Mouse (Mus musculus): ENCODE results near the gene Myh11. TPM values are rescaled to one million over a fixed set of nuclear protein-coding genes. Genes with fewer than 3 reads are reported as not detected.

The Myh11 gene
- polyA plus RNA-seq, 1 experiment from 2014 or later: 0.06 TPM

- Histone ChIP-seq H3K36me3 (replicated peaks) (peaks cover 95% of the 10 kb centered on the region), H3K4me3 (no peak overlapping the region), H3K9me3 (no peaks in the 10 kb centered on the region), H3K4me1 (no peaks in the 10 kb centered on the region), H3K27me3 (ENCODE audit: poor library complexity, severe bottlenecking) (no peaks in the 10 kb centered on the region), H3K27ac (no peak overlapping the region)
- DNase-seq (ENCODE audit: extremely low spot score, low spot score): peak; percentile 14
- 86% methylated on average over 7 of the region's 7 CpGs for WGBS
Observed at GRCm38 (mm10) chr16:14303676-14304075, 12.5 kb upstream of the Myh11 start.

- Histone ChIP-seq H3K27me3 (ENCODE audit: poor library complexity, severe bottlenecking) (no peaks in the 10 kb centered on the region), H3K4me1 (no peaks in the 10 kb centered on the region), H3K9me3 (no peaks in the 10 kb centered on the region), H3K27ac (no peak overlapping the region), H3K36me3 (replicated peaks) (peaks cover 94% of the 10 kb centered on the region), H3K4me3 (no peak overlapping the region)
- DNase-seq (ENCODE audit: extremely low spot score, low spot score): peak; percentile 6
- WGBS: 92% methylated on average over 2 of the region's 2 CpGs
Observed at GRCm38 (mm10) chr16:14303148-14303547, 12.0 kb upstream of the Myh11 start.

DNA sequence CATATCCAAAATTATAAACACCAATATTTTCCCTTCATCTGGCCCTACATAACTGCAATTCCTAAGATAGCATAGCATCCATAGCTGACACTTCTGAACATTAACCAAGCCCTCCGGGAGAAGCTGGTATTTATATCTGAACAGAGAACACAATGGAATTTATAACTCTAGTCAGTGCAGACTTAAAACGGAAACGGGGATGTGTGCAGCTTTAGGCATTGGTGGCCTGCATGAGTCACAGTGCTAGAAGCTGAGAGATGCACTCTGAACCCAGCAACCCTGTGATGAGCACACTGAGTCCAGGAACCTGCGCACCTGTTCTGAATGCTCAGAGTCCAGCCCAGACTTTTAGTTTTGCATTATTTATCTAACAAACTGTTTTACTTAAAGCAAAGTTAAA lies 7.3 kb upstream of the Myh11 start:
- H3K27me3 ChIP-seq (ENCODE audit: poor library complexity, severe bottlenecking): peaks cover 4% of the 10 kb centered on the region; the same call in 1 of the 2 replicates
- no peak overlapping the region for H3K27ac ChIP-seq
- H3K36me3 ChIP-seq (replicated peaks): peaks cover 61% of the 10 kb centered on the region
- DNase-seq (ENCODE audit: extremely low spot score, low spot score): no peak
- H3K9me3 ChIP-seq: no peaks in the 10 kb centered on the region
- no peaks in the 10 kb centered on the region for H3K4me1 ChIP-seq
- H3K4me3 ChIP-seq: no peak overlapping the region
- WGBS: 96% methylated on average over 4 of the region's 4 CpGs

- H3K27ac ChIP-seq: no peak overlapping the region
- H3K4me1 ChIP-seq: peaks cover 2% of the 10 kb centered on the region; the same call in 1 of the 2 replicates
- peaks cover 11% of the 10 kb centered on the region for H3K27me3 ChIP-seq (ENCODE audit: poor library complexity, severe bottlenecking)
- DNase-seq (ENCODE audit: extremely low spot score, low spot score): no peak
- H3K36me3 ChIP-seq (replicated peaks): peaks cover 53% of the 10 kb centered on the region
- no peaks in the 10 kb centered on the region for H3K9me3 ChIP-seq
- H3K4me3 ChIP-seq: no peak overlapping the region
- 94% methylated on average over 4 of the region's 4 CpGs for WGBS
Observed at GRCm38 (mm10) chr16:14297746-14298145, 6.6 kb upstream of the Myh11 start.

DNA sequence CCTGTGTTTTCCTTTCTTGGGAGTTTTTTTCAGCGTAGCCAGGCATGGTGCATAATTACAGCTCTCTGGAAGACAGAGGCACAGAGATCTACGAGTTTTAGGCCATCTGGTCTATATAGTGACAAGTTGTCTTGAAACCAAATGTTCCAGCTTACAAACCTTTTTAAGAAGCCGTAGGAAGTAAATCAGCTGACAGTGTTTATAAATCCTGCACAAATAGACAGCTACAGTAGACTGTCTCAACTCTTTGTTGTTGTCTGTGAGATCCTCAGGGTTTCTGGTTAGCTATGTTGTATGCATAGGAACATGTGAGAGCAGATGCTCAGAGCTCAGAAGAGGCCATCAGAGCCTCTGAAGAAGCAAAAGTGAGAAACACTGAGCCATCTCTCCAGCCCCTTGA lies 6.0 kb upstream of the Myh11 start:
- Histone ChIP-seq H3K4me3 (no peak overlapping the region), H3K36me3 (replicated peaks) (peaks cover 47% of the 10 kb centered on the region), H3K27me3 (ENCODE audit: poor library complexity, severe bottlenecking) (peaks cover 17% of the 10 kb centered on the region), H3K27ac (no peak overlapping the region), H3K9me3 (no peaks in the 10 kb centered on the region), H3K4me1 (peaks cover 8% of the 10 kb centered on the region)
- DNase-seq (ENCODE audit: extremely low spot score, low spot score): no peak
- WGBS: 90% methylated on average over 3 of the region's 3 CpGs

DNA sequence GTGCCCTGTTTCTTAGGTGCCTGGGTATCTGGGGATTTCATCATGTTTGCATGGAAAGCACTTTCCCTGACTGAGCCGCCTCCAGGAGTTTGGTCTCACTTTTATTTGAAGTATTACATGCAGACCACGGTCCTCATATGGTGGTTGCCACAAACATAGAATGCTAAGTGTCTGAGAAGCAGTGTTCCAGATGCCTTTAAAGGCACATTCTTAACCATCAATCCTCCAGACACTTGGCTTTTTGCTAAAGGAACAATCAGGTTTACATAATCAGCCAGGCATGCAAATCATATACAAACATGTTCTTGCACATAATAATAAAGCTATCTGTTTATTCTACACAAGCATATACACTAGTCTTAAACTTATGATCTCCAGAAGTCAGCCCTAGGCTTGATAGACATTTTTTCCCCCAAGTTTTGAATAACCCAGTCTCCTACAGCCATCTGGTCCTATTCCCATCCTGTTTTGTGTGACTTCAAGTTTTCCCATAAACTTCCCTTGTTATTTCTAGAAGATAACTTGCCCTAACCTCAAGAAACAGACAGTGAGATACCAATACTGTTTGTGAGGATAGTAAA lies 5.5 kb upstream of the Myh11 start:
- no peak overlapping the region for H3K27ac ChIP-seq
- H3K27me3 ChIP-seq (ENCODE audit: poor library complexity, severe bottlenecking): peaks cover 22% of the 10 kb centered on the region
- WGBS: 90% methylated on average over 2 of the region's 2 CpGs
- peaks cover 12% of the 10 kb centered on the region for H3K4me1 ChIP-seq
- H3K4me3 ChIP-seq: no peak overlapping the region
- no peak for DNase-seq (ENCODE audit: extremely low spot score, low spot score)
- H3K9me3 ChIP-seq: no peaks in the 10 kb centered on the region
- H3K36me3 ChIP-seq (replicated peaks): peaks cover 42% of the 10 kb centered on the region

DNA sequence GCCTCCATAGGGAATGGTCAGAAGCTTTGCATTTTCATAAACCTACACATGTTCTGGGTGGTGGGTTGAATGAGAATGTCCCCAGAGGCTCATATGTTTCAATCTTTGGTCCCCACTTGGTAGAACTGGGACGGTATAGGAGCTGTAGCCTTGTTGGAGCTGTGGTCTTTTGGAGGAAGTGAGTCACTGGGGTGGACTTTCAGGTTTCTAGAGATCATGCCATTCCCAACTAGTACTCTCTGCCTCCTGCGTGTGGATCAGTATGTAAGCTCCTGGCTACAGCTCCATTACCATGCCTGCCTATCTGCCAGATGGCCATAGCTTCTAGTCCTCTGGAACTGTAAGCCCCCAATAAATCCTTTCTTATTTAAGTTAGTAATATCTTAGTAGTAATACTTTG lies 4.1 kb upstream of the Myh11 start:
- Histone ChIP-seq H3K4me1 (peaks cover 17% of the 10 kb centered on the region), H3K36me3 (replicated peaks) (peaks cover 29% of the 10 kb centered on the region), H3K27ac (no peak overlapping the region), H3K4me3 (no peak overlapping the region), H3K27me3 (ENCODE audit: poor library complexity, severe bottlenecking) (peaks cover 36% of the 10 kb centered on the region), H3K9me3 (no peaks in the 10 kb centered on the region)
- WGBS: 82% methylated on average over 2 of the region's 2 CpGs
- no peak for DNase-seq (ENCODE audit: extremely low spot score, low spot score)

GRCm38 (mm10) chr16:14292205-14293199 lies 1.3 kb upstream of the Myh11 start:
- DNase-seq (ENCODE audit: extremely low spot score, low spot score): no peak

DNA sequence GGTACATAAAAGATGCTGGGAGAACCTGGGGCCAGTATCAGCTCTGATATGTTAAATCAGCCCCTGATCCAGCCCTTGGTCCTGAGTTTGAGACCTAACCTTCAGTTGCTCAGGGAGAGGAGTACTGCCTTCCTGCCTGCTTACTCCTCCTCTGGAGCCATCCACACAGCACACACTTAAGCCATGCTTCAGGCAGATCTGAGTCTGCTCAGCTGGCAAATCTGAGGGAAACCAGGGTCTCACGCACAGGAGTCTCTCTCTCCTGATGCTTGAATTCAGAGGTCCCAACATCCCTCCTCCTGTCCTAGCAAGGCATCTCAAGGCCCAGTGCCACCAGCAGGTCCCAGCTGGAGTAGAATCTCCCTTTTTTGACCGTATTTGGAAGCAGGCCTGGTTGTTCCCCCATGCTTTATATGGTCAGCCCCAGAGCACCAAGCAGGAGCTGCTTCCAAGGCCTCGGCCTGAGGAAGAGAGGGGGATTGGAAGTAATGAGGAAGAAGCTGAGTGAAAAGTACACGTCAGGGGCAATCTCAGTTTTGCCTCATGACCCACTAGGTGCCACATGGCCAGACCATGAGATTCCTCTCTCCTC lies 18.7 kb downstream of the Myh11 start:
- no peaks in the 10 kb centered on the region for H3K4me1 ChIP-seq
- no peaks in the 10 kb centered on the region for H3K9me3 ChIP-seq
- H3K27me3 ChIP-seq (ENCODE audit: poor library complexity, severe bottlenecking): no peaks in the 10 kb centered on the region
- 78% methylated on average over 4 of the region's 4 CpGs for WGBS
- no peaks in the 10 kb centered on the region for H3K36me3 ChIP-seq (replicated peaks)
- H3K4me3 ChIP-seq: no peak overlapping the region
- H3K27ac ChIP-seq: no peak overlapping the region
- DNase-seq (ENCODE audit: extremely low spot score, low spot score): no peak

More at GRCm38 (mm10) chr16:14292205-14293199, 1.3 kb upstream of the Myh11 start:
- H3K27me3 ChIP-seq (ENCODE audit: poor library complexity, severe bottlenecking): peaks cover 37% of the 10 kb centered on the region
- no peaks in the 10 kb centered on the region for H3K9me3 ChIP-seq
- peaks cover 4% of the 10 kb centered on the region; the same call in 1 of the 2 replicates for H3K36me3 ChIP-seq (replicated peaks)
- peak overlapping the region; percentile 39 for H3K4me3 ChIP-seq
- H3K4me1 ChIP-seq: peaks cover 17% of the 10 kb centered on the region
- H3K27ac ChIP-seq: no peak overlapping the region
- 17% methylated on average over 31 of the region's 31 CpGs for WGBS

DNA sequence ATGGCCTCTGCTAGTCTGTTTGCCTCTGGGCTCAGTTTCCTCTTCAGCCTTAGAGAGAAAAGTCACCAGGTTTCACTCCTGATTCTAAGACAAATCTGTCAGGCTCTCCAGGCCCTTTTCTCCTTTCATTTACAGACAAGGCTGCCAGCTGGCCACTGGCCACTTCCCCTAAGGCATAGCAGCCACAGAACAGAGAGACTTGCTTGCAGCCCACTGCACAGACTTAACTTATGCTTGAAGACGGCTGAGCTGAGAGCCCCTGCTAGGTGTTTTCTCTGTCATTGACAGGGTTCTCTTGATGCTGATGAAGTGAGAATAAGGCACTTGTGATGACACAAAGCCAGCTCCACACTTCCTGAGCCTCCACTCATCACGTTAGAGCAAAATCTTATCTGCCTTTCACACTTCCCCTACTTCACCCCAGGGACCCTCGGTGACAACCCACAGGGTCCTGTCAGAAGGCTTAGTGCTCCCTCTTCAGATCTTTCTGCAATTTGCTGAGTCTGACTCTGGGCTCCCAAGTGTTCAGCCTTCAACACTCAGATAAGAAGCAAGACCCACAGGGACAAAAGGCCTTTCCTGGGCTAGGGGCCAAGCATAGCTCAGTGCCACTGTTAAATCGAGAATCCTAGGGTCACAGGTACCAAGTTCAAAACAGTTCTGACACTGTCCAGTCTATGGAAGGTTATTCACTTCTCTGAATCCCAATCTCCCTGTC lies 25.8 kb downstream of the Myh11 start:
- Histone ChIP-seq H3K27ac (no peak overlapping the region), H3K9me3 (no peaks in the 10 kb centered on the region), H3K27me3 (ENCODE audit: poor library complexity, severe bottlenecking) (no peaks in the 10 kb centered on the region), H3K4me3 (no peak overlapping the region), H3K36me3 (replicated peaks) (no peaks in the 10 kb centered on the region), H3K4me1 (no peaks in the 10 kb centered on the region)
- no peak for DNase-seq (ENCODE audit: extremely low spot score, low spot score)
- 64% methylated on average over 4 of the region's 4 CpGs for WGBS

- DNase-seq (ENCODE audit: extremely low spot score, low spot score): no peak
- 85% methylated on average over 2 of the region's 2 CpGs for WGBS
- no peaks in the 10 kb centered on the region for H3K4me1 ChIP-seq
Observed at GRCm38 (mm10) chr16:14264504-14264903, 26.7 kb downstream of the Myh11 start.

DNA sequence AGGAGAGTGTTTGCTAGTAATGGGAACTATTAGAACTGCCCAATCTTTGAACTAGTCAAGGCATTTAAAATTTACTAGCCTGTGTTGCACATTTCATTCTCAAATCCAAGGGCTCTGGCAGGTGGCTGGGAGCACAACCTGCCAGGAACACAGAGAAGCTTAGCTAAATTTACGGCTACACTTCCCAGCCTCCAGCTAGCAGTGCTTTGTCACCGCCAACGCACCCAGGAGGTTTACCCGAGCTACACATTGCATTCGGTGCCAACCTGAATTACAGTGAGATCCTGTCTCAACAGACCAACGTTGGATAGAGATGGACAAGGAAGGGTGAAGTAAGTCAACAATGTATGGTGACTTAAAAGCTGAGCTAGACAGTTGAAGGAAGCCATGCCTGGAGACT lies 27.9 kb downstream of the Myh11 start:
- no peak overlapping the region for H3K4me3 ChIP-seq
- WGBS: 92% methylated on average over 6 of the region's 6 CpGs
- DNase-seq (ENCODE audit: extremely low spot score, low spot score): no peak
- H3K9me3 ChIP-seq: no peaks in the 10 kb centered on the region
- no peaks in the 10 kb centered on the region for H3K27me3 ChIP-seq (ENCODE audit: poor library complexity, severe bottlenecking)
- no peaks in the 10 kb centered on the region for H3K4me1 ChIP-seq
- H3K36me3 ChIP-seq (replicated peaks): no peaks in the 10 kb centered on the region
- H3K27ac ChIP-seq: no peak overlapping the region

More at GRCm38 (mm10) chr16:14264504-14264903, 26.7 kb downstream of the Myh11 start:
- Histone ChIP-seq H3K36me3 (replicated peaks) (no peaks in the 10 kb centered on the region), H3K9me3 (no peaks in the 10 kb centered on the region), H3K4me3 (no peak overlapping the region), H3K27me3 (ENCODE audit: poor library complexity, severe bottlenecking) (no peaks in the 10 kb centered on the region), H3K27ac (no peak overlapping the region)

Measured in forebrain, embryonic 10.5 days (tissue).